Mouse (Mus musculus): ENCODE data around the gene Lgmn. TPM values are rescaled to one million over a fixed set of nuclear protein-coding genes. Genes with fewer than 3 reads are reported as not detected.
A peak's percentile ranks its signal among the peaks of the same experiment; 100 is the strongest.

Lgmn gene
- 42.7 and 45.6 TPM in 2 replicates for polyA plus RNA-seq (2016; fragmentation: Nextera tagmentation; extraction: Ambion mirVana)

- Histone ChIP-seq H3K4me3 (peak within 1 kb of the TSS; percentile 77), H3K27ac (replicated peaks) (peak within 1 kb of the TSS; percentile 86), H3K4me1 (peaks cover 24% of the 10 kb centered on the region), H3K27me3 (replicated peaks; ENCODE audit: low read depth, poor library complexity, severe bottlenecking) (no peaks in the 10 kb centered on the region), H3K36me3 (replicated peaks) (no peaks in the 10 kb centered on the region), H3K9me3 (no peaks in the 10 kb centered on the region)
- under 1% methylated on average over 28 of the region's 28 CpGs for WGBS
- peak; percentile 96 for DNase-seq (ENCODE audit: low spot score)
These were observed at the start of gene Lgmn for GRCm38 (mm10) chr12:102439632-102440023. Gene Lgmn (minus strand): TSS chr12:102439813.

- WGBS: 71% methylated on average over 3 of the region's 3 CpGs
- peaks cover 94% of the 10 kb centered on the region for H3K36me3 ChIP-seq (replicated peaks)
- no peak overlapping the region for H3K27ac ChIP-seq (replicated peaks)
- H3K9me3 ChIP-seq: no peaks in the 10 kb centered on the region
- no peaks in the 10 kb centered on the region for H3K4me1 ChIP-seq
- DNase-seq (ENCODE audit: low spot score): no peak
- H3K27me3 ChIP-seq (replicated peaks; ENCODE audit: low read depth, poor library complexity, severe bottlenecking): no peaks in the 10 kb centered on the region
- H3K4me3 ChIP-seq: no peak overlapping the region
These were observed 45.3 kb upstream of the Lgmn start for GRCm38 (mm10) chr12:102484946-102485345.

- H3K36me3 ChIP-seq (replicated peaks): peaks cover 89% of the 10 kb centered on the region
- H3K4me1 ChIP-seq: no peaks in the 10 kb centered on the region
- no peaks in the 10 kb centered on the region for H3K9me3 ChIP-seq
- no peaks in the 10 kb centered on the region for H3K27me3 ChIP-seq (replicated peaks; ENCODE audit: low read depth, poor library complexity, severe bottlenecking)
- 89% methylated on average over 4 of the region's 4 CpGs for WGBS
- no peak overlapping the region for H3K27ac ChIP-seq (replicated peaks)
- no peak overlapping the region for H3K4me3 ChIP-seq
- DNase-seq (ENCODE audit: low spot score): no peak
These were observed 40.9 kb upstream of the Lgmn start for GRCm38 (mm10) chr12:102480481-102480880.

- WGBS: 90% methylated on average over 7 of the region's 7 CpGs
- no peak for DNase-seq (ENCODE audit: low spot score)
- Histone ChIP-seq H3K4me1 (peaks cover 7% of the 10 kb centered on the region), H3K4me3 (no peak overlapping the region), H3K36me3 (replicated peaks) (peaks cover 63% of the 10 kb centered on the region), H3K27me3 (replicated peaks; ENCODE audit: low read depth, poor library complexity, severe bottlenecking) (no peaks in the 10 kb centered on the region), H3K9me3 (no peaks in the 10 kb centered on the region), H3K27ac (replicated peaks) (no peak overlapping the region)
These were observed 34.8 kb upstream of the Lgmn start for GRCm38 (mm10) chr12:102474411-102474810.

GRCm38 (mm10) chr12:102468894-102469764, 29.5 kb upstream of the Lgmn start, which contains the start of gene Golga5:
Gene Golga5 (plus strand): TSS chr12:102469135.
- H3K36me3 ChIP-seq (replicated peaks): peaks cover 17% of the 10 kb centered on the region
- DNase-seq (ENCODE audit: low spot score): peak; percentile 99
- peak within 1 kb of the TSS; percentile 85 for H3K27ac ChIP-seq (replicated peaks)

GRCm38 (mm10) chr12:102468136-102468535, 28.5 kb upstream of the Lgmn start:
- Histone ChIP-seq H3K4me1 (peaks cover 7% of the 10 kb centered on the region), H3K9me3 (no peaks in the 10 kb centered on the region), H3K27me3 (replicated peaks; ENCODE audit: low read depth, poor library complexity, severe bottlenecking) (no peaks in the 10 kb centered on the region), H3K4me3 (no peak overlapping the region), H3K36me3 (replicated peaks) (peaks cover 8% of the 10 kb centered on the region), H3K27ac (replicated peaks) (no peak overlapping the region)
- no peak for DNase-seq (ENCODE audit: low spot score)
- 84% methylated on average over 1 of the region's 1 CpGs for WGBS

More at GRCm38 (mm10) chr12:102468894-102469764, 29.5 kb upstream of the Lgmn start, which contains the start of gene Golga5:
- Histone ChIP-seq H3K4me3 (peak within 1 kb of the TSS; percentile 95), H3K27me3 (replicated peaks; ENCODE audit: low read depth, poor library complexity, severe bottlenecking) (no peaks in the 10 kb centered on the region), H3K9me3 (no peaks in the 10 kb centered on the region), H3K4me1 (peaks cover 7% of the 10 kb centered on the region)
- under 1% methylated on average over 86 of the region's 86 CpGs for WGBS

- Histone ChIP-seq H3K4me1 (peaks cover under 1% of the 10 kb centered on the region), H3K36me3 (replicated peaks) (no peaks in the 10 kb centered on the region), H3K27me3 (replicated peaks; ENCODE audit: low read depth, poor library complexity, severe bottlenecking) (no peaks in the 10 kb centered on the region), H3K4me3 (no peak overlapping the region), H3K27ac (replicated peaks) (no peak overlapping the region), H3K9me3 (no peaks in the 10 kb centered on the region)
- WGBS: 66% methylated on average over 4 of the region's 4 CpGs
- no peak for DNase-seq (ENCODE audit: low spot score)
These were observed 25.0 kb upstream of the Lgmn start for GRCm38 (mm10) chr12:102464650-102465049.

GRCm38 (mm10) chr12:102461177-102461576, 21.6 kb upstream of the Lgmn start:
- Histone ChIP-seq H3K27me3 (replicated peaks; ENCODE audit: low read depth, poor library complexity, severe bottlenecking) (no peaks in the 10 kb centered on the region), H3K4me3 (no peak overlapping the region), H3K36me3 (replicated peaks) (no peaks in the 10 kb centered on the region), H3K9me3 (no peaks in the 10 kb centered on the region), H3K27ac (replicated peaks) (no peak overlapping the region), H3K4me1 (no peaks in the 10 kb centered on the region)
- no peak for DNase-seq (ENCODE audit: low spot score)
- WGBS: 71% methylated on average over 5 of the region's 5 CpGs

GRCm38 (mm10) chr12:102460014-102460413, 20.4 kb upstream of the Lgmn start:
- 80% methylated on average over 5 of the region's 5 CpGs for WGBS
- Histone ChIP-seq H3K27ac (replicated peaks) (no peak overlapping the region), H3K9me3 (no peaks in the 10 kb centered on the region), H3K36me3 (replicated peaks) (no peaks in the 10 kb centered on the region), H3K4me3 (no peak overlapping the region), H3K27me3 (replicated peaks; ENCODE audit: low read depth, poor library complexity, severe bottlenecking) (no peaks in the 10 kb centered on the region), H3K4me1 (no peaks in the 10 kb centered on the region)
- DNase-seq (ENCODE audit: low spot score): no peak

- H3K4me3 ChIP-seq: no peak overlapping the region
- 76% methylated on average over 7 of the region's 7 CpGs for WGBS
- no peaks in the 10 kb centered on the region for H3K9me3 ChIP-seq
- H3K36me3 ChIP-seq (replicated peaks): no peaks in the 10 kb centered on the region
- H3K27me3 ChIP-seq (replicated peaks; ENCODE audit: low read depth, poor library complexity, severe bottlenecking): no peaks in the 10 kb centered on the region
- no peak overlapping the region for H3K27ac ChIP-seq (replicated peaks)
- DNase-seq (ENCODE audit: low spot score): no peak
- H3K4me1 ChIP-seq: no peaks in the 10 kb centered on the region
These were observed 17.0 kb upstream of the Lgmn start for GRCm38 (mm10) chr12:102456467-102457193.

- Histone ChIP-seq H3K27ac (replicated peaks) (no peak overlapping the region), H3K4me1 (no peaks in the 10 kb centered on the region), H3K4me3 (no peak overlapping the region), H3K9me3 (no peaks in the 10 kb centered on the region), H3K27me3 (replicated peaks; ENCODE audit: low read depth, poor library complexity, severe bottlenecking) (no peaks in the 10 kb centered on the region), H3K36me3 (replicated peaks) (no peaks in the 10 kb centered on the region)
- no peak for DNase-seq (ENCODE audit: low spot score)
- 74% methylated on average over 6 of the region's 6 CpGs for WGBS
These were observed 14.0 kb upstream of the Lgmn start for GRCm38 (mm10) chr12:102453581-102453980.

- no peak for DNase-seq (ENCODE audit: low spot score)
- Histone ChIP-seq H3K4me3 (no peak overlapping the region), H3K4me1 (no peaks in the 10 kb centered on the region), H3K36me3 (replicated peaks) (no peaks in the 10 kb centered on the region), H3K27ac (replicated peaks) (no peak overlapping the region), H3K27me3 (replicated peaks; ENCODE audit: low read depth, poor library complexity, severe bottlenecking) (no peaks in the 10 kb centered on the region), H3K9me3 (no peaks in the 10 kb centered on the region)
- 81% methylated on average over 8 of the region's 8 CpGs for WGBS
These were observed 11.7 kb upstream of the Lgmn start for GRCm38 (mm10) chr12:102451126-102451851.
